Mouse (Mus musculus) liver, adult (tissue): ENCODE data around the gene Eif2d.

ENCODE experiments used
- GATA4 ChIP-seq: IDR thresholded peaks from 2 replicates; pipeline ENCODE4 v1.6.1; 2014; ENCODE audit warnings: mild to moderate bottlenecking, low read length; ENCODE audit not compliant: insufficient replicate concordance

Eif2d gene

GRCm38 (mm10) chr1:131175819-131176218 is 22.8 kb downstream of the Eif2d start:
- no peak for TF ChIP-seq GATA4

- no peak for TF ChIP-seq GATA4
Measured at GRCm38 (mm10) chr1:131177249-131177648, 24.3 kb downstream of the Eif2d start.

- TF ChIP-seq GATA4, result no peak
Measured at GRCm38 (mm10) chr1:131178083-131178482, 25.1 kb downstream of the Eif2d start.

GRCm38 (mm10) chr1:131180386-131180785 is 27.4 kb downstream of the Eif2d start:
- TF ChIP-seq GATA4, result no peak

DNA sequence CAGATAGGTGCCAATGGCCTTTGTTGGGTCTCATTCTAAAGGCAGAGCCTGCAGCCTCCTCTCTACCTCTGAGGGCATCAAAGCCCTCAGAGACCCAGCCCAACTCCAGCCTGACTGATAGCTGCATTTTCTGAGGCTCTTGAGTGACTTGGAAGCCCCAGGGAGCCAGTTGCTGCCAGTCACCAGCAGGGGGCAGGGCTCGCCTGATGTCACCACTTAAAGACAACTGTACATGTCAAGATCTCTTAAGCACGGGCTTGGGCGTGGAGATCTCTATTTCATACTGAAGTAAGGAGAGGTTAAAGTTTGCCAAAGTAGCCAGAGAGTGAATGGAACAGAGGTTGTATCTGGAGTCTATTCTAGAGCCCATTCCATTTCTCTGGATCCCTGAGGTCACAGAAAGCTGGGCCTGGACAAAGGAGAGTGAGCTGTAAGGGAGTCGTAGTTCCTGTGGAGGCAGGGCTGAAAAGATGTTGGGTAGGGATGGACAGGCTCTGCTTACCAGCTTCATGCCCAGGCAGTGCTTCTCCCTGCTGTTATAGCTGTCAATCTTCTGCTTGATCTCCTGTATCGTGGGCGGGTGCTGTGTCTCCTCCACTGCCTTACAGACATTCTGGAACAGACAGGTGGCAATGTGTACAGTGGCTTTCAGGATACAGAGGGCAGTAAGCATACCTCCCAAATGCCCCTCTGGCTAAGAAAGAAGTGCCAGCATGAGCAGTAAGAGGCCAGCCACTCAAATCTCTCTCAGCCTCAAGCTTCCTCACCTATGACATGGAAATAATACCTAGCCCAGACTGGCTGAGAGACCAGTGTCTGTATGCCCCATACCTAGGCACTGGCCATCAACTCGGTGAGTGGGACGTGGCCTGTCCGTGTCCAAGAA is 28.9 kb downstream of the Eif2d start:
- no peak for TF ChIP-seq GATA4

GRCm38 (mm10) chr1:131183201-131183600 is 30.2 kb downstream of the Eif2d start:
- no peak for TF ChIP-seq GATA4

DNA sequence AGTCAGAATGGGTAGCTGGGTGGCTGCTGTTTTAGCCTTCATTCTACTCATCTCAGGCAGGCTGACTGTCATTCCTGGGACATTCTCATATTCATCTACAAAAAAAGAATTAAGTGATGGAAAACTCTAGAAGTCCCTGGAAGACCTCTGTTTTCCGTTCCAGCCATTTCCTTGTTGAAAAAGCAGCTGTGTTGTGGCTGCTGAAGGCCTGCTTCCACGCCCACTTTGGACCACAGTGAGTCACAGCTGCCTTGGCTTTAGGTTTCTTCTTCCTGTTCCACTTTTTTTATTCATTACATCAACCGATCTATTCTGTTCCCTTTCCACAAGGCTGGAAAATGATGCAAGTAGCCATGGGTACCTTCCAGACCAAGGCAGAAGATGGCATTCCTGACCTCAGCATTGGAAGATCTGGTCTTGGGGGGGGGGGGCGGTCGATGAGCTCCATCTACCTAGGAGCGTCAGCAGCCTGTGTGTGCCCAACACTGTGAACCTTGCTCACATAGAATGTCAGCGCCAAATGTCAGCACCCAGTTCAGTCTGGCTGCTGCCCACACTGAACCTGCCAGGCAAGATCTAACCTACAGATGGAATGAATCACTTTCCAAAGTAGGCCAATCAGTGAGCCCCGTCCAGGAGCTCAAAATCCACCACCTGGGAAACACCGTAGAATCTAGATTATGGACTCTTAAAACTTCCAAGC is 31.4 kb downstream of the Eif2d start:
- TF ChIP-seq GATA4, result no peak

DNA sequence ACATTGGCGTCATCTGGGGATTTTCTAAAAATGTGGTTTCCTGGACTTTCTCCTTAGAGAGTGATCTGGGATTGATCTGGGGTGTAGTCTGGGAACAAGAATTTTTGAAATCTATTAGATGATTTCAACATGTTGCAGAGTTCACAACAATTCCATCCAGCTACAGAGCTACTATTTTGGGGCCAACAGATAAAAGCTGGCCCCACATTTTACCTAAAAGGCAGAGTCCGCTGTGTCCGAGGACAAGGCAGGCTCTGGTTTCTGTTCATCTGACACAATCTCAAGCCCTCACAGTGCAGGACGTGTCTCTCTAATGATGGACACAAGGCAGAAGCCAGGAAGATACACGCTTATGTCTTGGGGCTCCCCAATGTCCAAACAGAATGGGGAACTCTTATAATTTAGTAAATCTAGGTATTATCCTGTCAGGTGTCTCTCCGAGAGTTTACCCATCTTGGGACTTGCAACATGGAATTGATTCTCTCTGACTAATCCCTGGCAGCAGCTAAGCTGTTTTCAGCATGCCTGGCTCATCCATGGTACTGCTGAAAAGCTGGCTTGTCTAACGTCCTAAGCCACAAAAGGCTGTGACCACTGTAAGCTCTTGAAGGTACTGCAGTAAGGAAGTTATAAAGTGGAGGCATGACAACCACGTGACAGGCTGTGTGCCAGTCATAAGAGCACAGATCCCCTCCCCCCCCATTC is 32.1 kb downstream of the Eif2d start:
- peak; percentile 45; the same call in 1 of the 2 replicates for TF ChIP-seq GATA4

- TF ChIP-seq GATA4, result no peak
Measured at GRCm38 (mm10) chr1:131185821-131186506, 33.0 kb downstream of the Eif2d start.

- no peak for TF ChIP-seq GATA4
Measured at GRCm38 (mm10) chr1:131186995-131187394, 34.0 kb downstream of the Eif2d start.

GRCm38 (mm10) chr1:131187856-131188255 is 34.9 kb downstream of the Eif2d start:
- no peak for TF ChIP-seq GATA4

DNA sequence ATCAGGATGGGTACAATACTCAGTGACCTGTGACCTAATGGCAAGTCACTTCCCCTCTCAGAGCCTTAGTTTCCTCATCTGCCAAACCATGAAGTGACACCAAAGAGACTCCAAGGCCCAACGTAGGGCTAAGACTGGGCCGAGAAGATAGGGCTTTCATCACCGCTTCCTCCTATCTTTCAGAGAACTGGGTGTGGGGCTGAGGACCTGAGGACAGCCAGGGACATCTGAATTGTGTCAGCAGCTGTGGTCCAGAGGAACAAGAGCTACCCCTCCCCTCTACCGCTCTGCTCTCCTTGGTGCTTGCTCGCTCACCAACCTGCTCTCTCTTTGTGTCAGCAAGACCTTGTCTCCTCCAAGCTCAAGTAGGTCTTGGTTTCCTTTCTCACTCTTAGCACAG is 35.7 kb downstream of the Eif2d start:
- no peak for TF ChIP-seq GATA4

DNA sequence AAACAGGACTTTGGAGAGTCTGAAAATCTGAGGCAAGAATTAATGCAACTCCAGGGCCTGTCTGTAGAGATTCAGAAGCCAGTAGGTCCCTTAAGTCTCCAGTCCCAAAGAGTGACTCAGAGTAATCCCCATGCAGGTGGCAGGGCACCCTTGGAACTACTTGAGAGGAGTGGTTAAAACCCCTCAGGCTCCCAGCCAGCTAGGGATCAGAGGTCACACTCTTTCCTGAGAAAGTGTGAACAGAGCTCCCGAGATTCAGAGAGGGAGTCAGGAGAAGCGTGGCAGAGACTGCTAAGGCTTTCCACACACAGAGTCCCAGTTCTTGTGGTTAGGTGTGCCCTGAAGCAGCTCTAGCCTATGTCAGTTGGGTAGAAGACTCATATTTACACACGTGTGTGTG is 40.8 kb downstream of the Eif2d start:
- TF ChIP-seq GATA4, result no peak

GRCm38 (mm10) chr1:131195653-131196052 is 42.7 kb downstream of the Eif2d start:
- no peak for TF ChIP-seq GATA4

DNA sequence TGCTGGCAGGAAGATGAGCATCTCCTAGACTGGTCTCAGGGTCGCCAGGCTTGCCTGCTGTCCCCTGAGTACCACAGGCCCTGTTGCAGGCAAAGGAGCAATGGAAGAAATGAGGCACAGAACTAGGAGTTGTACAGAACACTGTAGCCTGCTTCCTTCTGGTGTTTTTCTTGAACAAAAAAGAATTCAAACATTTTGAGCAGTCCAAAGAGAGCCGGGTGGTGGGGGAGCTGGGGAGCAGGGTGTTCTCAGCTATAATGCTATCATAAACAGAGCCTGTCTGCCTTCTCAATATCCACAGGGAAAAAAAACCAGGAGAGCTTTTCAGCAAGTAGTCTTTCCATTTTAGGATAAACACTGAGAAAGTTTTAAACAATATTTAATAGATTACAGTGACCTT is 43.1 kb downstream of the Eif2d start:
- TF ChIP-seq GATA4, result no peak
